Mouse (Mus musculus): ENCODE results near the gene Efna3.

The Efna3 gene

GRCm38 (mm10) chr3:89322514-89323165 lies at the start of gene Efna3:
Gene Efna3, minus strand, starts transcription at chr3:89322965.
- POLR2A ChIA-PET, result interaction anchor here (0.5 to 3.9 kb wide), 48 partner anchors 8 to 782 kb away, joined by 3 to 48 read pairs (median 4); partner anchors contain the start of genes Efna4 (in 3 of the 4), Adam15 (in 2 of the 4), Cks1b (in 2 of the 4) and Shc1 (in 2 of the 4)
- CTCF ChIA-PET, result interaction anchor here in 3 of 4 experiments (0.6 to 1.7 kb wide), 22 partner anchors 10 to 563 kb away, joined by 3 to 9 read pairs (median 3); partner anchors contain the start of genes Efna4 (in 2 of the 3) and Hcn3 (in 1 of the 3)

- ChIA-PET CTCF (interaction anchor here in 2 of 4 experiments (0.8 to 1.8 kb wide), 3 partner anchors 11 to 114 kb away, joined by 3 to 7 read pairs (median 3); no protein-coding TSS in a partner anchor), POLR2A (interaction anchor here in 3 of 4 experiments (0.5 to 3.0 kb wide), 12 partner anchors 11 to 791 kb away, joined by 3 to 19 read pairs (median 4); partner anchors contain the start of genes Adam15 (in 2 of the 3), Efna3 (in 1 of the 3) and Pbxip1 (in 1 of the 3))
Measured at GRCm38 (mm10) chr3:89367338-89367737, 44.6 kb upstream of the Efna3 start.

GRCm38 (mm10) chr3:89365486-89366414 lies 43.0 kb upstream of the Efna3 start:
- ChIA-PET POLR2A (interaction anchor here (0.6 to 3.0 kb wide), 26 partner anchors 8 to 544 kb away, joined by 3 to 19 read pairs (median 4); partner anchors contain the start of genes Adam15 (in 3 of the 4), Cks1b (in 1 of the 4), Hcn3 (in 1 of the 4) and Pbxip1 (in 1 of the 4)), CTCF (interaction anchor here (0.6 to 1.7 kb wide), 11 partner anchors 11 to 84 kb away, joined by 3 to 7 read pairs (median 3); partner anchors contain the start of gene Adam15 (in 2 of the 4))

- POLR2A ChIA-PET, result interaction anchor here in 3 of 4 experiments (0.7 to 3.0 kb wide), 19 partner anchors 9 to 544 kb away, joined by 3 to 19 read pairs (median 4); partner anchors contain the start of genes Adam15 (in 2 of the 3), Cks1b (in 1 of the 3), Hcn3 (in 1 of the 3) and Pbxip1 (in 1 of the 3)
Measured at GRCm38 (mm10) chr3:89365153-89365485, 42.4 kb upstream of the Efna3 start, which contains the start of gene Dcst1. Gene Dcst1, minus strand, starts transcription at chr3:89365253.

GRCm38 (mm10) chr3:89364631-89365030 lies 41.9 kb upstream of the Efna3 start:
- POLR2A ChIA-PET, result interaction anchor here in 3 of 4 experiments (1.0 to 2.6 kb wide), 9 partner anchors 9 to 72 kb away, joined by 4 to 12 read pairs (median 5); partner anchors contain the start of genes Adam15 (in 2 of the 3), Cks1b (in 1 of the 3), Pbxip1 (in 1 of the 3) and Shc1 (in 1 of the 3)

More at GRCm38 (mm10) chr3:89365153-89365485, 42.4 kb upstream of the Efna3 start, which contains the start of gene Dcst1:
- CTCF ChIA-PET, result interaction anchor here (1.0 to 1.7 kb wide), 8 partner anchors 10 to 85 kb away, joined by 3 to 7 read pairs (median 4); partner anchors contain the start of gene Adam15 (in 1 of the 4)

GRCm38 (mm10) chr3:89361675-89362074 lies 38.9 kb upstream of the Efna3 start, which contains the start of gene Dcst2:
Gene Dcst2, plus strand, starts transcription at chr3:89361975.
- ChIA-PET CTCF (interaction anchor here in 2 of 4 experiments (0.6 kb wide), 2 partner anchors 16 to 225 kb away, joined by 5 to 9 read pairs; no protein-coding TSS in a partner anchor), POLR2A (interaction anchor here in 2 of 4 experiments (0.7 to 1.4 kb wide), 4 partner anchors 12 to 57 kb away, joined by 3 to 4 read pairs (median 4); partner anchors contain the start of genes Adam15 (in 1 of the 2), Cks1b (in 1 of the 2) and Shc1 (in 1 of the 2))

More at GRCm38 (mm10) chr3:89364631-89365030, 41.9 kb upstream of the Efna3 start:
- CTCF ChIA-PET, result interaction anchor here (0.9 to 1.7 kb wide), 8 partner anchors 10 to 56 kb away, joined by 3 to 7 read pairs (median 4); no protein-coding TSS in a partner anchor

- POLR2A ChIA-PET, result interaction anchor here in 3 of 4 experiments (0.7 to 1.6 kb wide), 7 partner anchors 10 to 61 kb away, joined by 3 to 6 read pairs (median 3); partner anchors contain the start of gene Adam15 (in 1 of the 3)
- CTCF ChIA-PET, result interaction anchor here in 2 of 4 experiments (0.5 to 1.4 kb wide), 7 partner anchors 10 to 193 kb away, joined by 3 to 5 read pairs (median 3); partner anchors contain the start of gene Adam15 (in 1 of the 2)
Measured at GRCm38 (mm10) chr3:89360237-89360636, 37.5 kb upstream of the Efna3 start.

GRCm38 (mm10) chr3:89359630-89360029 lies 36.9 kb upstream of the Efna3 start:
- CTCF ChIA-PET, result interaction anchor here in 2 of 4 experiments (0.7 to 1.4 kb wide), 5 partner anchors 10 to 244 kb away, joined by 3 to 5 read pairs (median 4); partner anchors contain the start of gene Adam15 (in 1 of the 2)
- POLR2A ChIA-PET, result interaction anchor here in 3 of 4 experiments (0.7 to 1.6 kb wide), 9 partner anchors 9 to 474 kb away, joined by 3 to 6 read pairs (median 3); partner anchors contain the start of genes Adam15 (in 1 of the 3) and Zbtb7b (in 1 of the 3)

- ChIA-PET POLR2A (interaction anchor here in 3 of 4 experiments (0.6 to 2.0 kb wide), 7 partner anchors 10 to 338 kb away, joined by 3 to 5 read pairs (median 3); partner anchors contain the start of genes Efna3 (in 1 of the 3) and Efna4 (in 1 of the 3)), CTCF (interaction anchor here in 1 of 4 experiments (2.1 to 4.1 kb wide), 2 partner anchors 22 to 39 kb away, joined by 15 to 16 read pairs; no protein-coding TSS in a partner anchor)
Measured at GRCm38 (mm10) chr3:89356029-89356428, 33.3 kb upstream of the Efna3 start.

GRCm38 (mm10) chr3:89355512-89355902 lies 32.7 kb upstream of the Efna3 start:
- ChIA-PET POLR2A (interaction anchor here in 3 of 4 experiments (0.6 to 2.0 kb wide), 5 partner anchors 10 to 33 kb away, joined by 3 to 5 read pairs (median 4); partner anchors contain the start of genes Efna3 (in 1 of the 3) and Efna4 (in 1 of the 3)), CTCF (interaction anchor here (0.6 to 4.1 kb wide), 35 partner anchors 8 to 165 kb away, joined by 3 to 16 read pairs (median 5); partner anchors contain the start of genes Efna4 (in 1 of the 4), Krtcap2 (in 1 of the 4), Pbxip1 (in 1 of the 4) and Trim46 (in 1 of the 4))

GRCm38 (mm10) chr3:89354816-89355511 lies 32.2 kb upstream of the Efna3 start:
- CTCF ChIA-PET, result interaction anchor here (0.5 to 4.1 kb wide), 51 partner anchors 9 to 649 kb away, joined by 3 to 16 read pairs (median 4); partner anchors contain the start of genes Efna3 (in 1 of the 4), Efna4 (in 1 of the 4), Krtcap2 (in 1 of the 4) and Pbxip1 (in 1 of the 4)
- POLR2A ChIA-PET, result interaction anchor here (0.6 to 1.9 kb wide), 10 partner anchors 11 to 28 kb away, joined by 3 to 5 read pairs (median 3); partner anchors contain the start of genes Dcst1 (in 1 of the 4) and Efna4 (in 1 of the 4)

- ChIA-PET CTCF (interaction anchor here in 3 of 4 experiments (0.6 to 3.0 kb wide), 9 partner anchors 11 to 101 kb away, joined by 3 to 31 read pairs (median 5); no protein-coding TSS in a partner anchor), POLR2A (interaction anchor here in 3 of 4 experiments (0.6 to 3.6 kb wide), 15 partner anchors 10 to 837 kb away, joined by 3 to 17 read pairs (median 4); partner anchors contain the start of genes Efna3 (in 2 of the 3), Efna4 (in 1 of the 3), Lenep (in 1 of the 3) and Zbtb7b (in 1 of the 3))
Measured at GRCm38 (mm10) chr3:89351271-89351670, 28.5 kb upstream of the Efna3 start.

- CTCF ChIA-PET, result interaction anchor here (0.5 to 3.0 kb wide), 36 partner anchors 10 to 248 kb away, joined by 3 to 31 read pairs (median 4); partner anchors contain the start of genes Dcst1 (in 1 of the 4), Efna4 (in 1 of the 4), Fdps (in 1 of the 4) and Flad1 (in 1 of the 4)
Measured at GRCm38 (mm10) chr3:89349869-89350501, 27.2 kb upstream of the Efna3 start, which contains the start of gene Adam15. Gene Adam15, minus strand, starts transcription at chr3:89349996.

More at GRCm38 (mm10) chr3:89349869-89350501, 27.2 kb upstream of the Efna3 start, which contains the start of gene Adam15:
- POLR2A ChIA-PET, result interaction anchor here (0.6 to 3.6 kb wide), 62 partner anchors 9 to 797 kb away, joined by 3 to 17 read pairs (median 4); partner anchors contain the start of genes Dcst1 (in 2 of the 4), Efna3 (in 2 of the 4), Flad1 (in 2 of the 4) and Cks1b (in 1 of the 4)
